Mouse (Mus musculus) right cerebral cortex, postnatal 14 days (tissue): Measurements from ENCODE around the gene Ackr3.

Source experiments
- DNase-seq: peaks from one replicate; pipeline ENCODE4 v3.0.0; 2022

Gene Ackr3

DNA sequence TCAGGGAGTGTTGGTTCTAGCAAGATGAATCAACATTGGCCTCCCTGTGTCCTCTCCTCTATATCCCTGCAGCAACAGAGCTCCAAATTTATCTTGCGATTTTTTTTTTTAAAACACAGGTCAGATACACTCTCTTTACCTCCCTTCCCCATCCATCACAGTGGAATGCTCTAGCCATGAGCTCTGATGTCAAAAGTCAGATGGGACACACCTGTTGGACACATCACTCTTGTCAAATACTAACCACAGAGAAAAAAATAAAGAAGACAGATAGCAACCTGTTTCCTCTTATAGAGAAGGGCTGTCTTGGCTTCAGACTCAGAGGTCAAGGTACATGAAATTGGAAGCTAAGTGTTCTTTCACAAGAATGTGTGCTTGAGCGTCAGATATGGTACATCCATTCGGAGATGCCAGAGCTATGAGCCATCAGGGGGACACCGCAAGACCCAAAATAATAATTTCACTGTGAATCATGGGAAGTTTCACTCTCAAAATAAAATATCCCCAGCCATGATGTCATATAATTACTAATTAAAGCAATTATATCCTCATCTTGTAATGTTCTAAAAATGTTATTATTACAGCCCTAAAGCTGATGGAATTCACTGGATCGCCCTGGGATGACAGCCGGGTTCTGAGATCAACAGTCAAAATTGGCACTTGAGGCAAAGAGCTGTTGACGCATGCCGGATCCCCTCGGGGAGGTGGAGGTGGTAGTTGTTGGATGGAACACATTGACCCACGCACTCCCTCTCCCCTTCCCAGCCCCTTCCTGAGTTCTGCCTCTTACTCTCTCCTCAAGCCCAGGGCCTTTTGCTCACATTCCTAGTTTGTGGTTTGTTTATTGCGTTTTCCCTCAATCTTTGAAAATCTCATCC is 57.2 kb downstream of the Ackr3 start:
- DNase-seq: no peak

DNA sequence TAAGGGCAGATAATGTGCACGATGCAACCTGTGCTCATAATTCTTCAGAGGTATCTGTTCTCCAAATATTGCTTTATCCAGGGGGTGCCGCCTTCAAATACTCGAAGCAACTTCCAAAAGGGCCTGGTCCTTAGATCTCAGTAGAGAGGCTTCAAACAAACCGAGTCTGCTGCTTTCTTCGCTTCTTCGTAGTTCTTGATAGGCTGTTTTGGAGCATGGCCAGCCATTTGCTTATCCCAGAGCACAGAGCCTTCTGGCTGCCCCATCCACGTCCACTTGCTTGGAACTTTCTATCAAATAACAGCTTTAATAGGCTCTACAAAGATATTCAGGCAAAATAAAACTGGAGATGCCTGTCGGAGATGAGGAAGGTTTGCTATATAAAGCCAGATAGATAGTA is 58.6 kb downstream of the Ackr3 start:
- DNase-seq: no peak
